Mouse (Mus musculus) testis, postnatal 10 days (tissue): Measurements from ENCODE around the gene Amn.

Experiments used
- DNase-seq: peaks from one replicate; pipeline ENCODE4 v3.0.0; 2021; ENCODE audit warnings: low spot score

The Amn gene

DNA sequence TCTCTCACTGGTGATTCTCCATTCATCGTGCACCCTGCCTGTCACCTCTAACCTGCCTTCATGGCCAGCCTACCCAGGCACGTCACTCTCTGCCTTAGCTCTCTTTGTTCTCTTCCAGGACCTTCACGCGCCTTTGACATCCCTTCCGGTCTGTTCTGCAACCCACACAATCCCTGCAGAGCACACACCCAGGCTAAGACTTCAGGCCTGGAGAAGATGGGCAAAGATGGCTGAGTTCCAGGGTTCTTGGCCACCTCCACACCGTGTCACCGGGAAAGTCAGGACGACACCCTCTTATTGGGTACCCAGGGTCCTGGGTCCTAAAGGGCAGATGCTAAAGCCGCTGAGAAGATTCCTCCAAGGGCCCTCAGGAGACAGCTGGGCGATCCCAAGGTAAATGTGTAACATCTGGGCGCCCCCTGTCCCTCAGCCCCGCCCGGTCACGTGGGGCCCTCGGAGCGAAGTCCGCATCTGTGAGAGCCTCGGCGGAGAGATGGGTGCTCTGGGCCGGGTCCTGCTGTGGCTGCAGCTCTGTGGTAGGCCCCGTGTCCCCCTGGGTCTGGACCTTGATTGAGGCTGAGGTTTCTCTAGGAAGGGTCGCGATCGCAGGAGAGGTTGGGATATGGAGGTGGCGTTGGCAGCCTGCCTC is at the start of gene Amn:
Gene Amn, plus strand, starts transcription at position 467 of the 649 bp plus-strand sequence.
- no peak for DNase-seq

- no peak for DNase-seq
Observed at GRCm38 (mm10) chr12:111225197-111225780, 45.6 kb upstream of the Amn start.

DNA sequence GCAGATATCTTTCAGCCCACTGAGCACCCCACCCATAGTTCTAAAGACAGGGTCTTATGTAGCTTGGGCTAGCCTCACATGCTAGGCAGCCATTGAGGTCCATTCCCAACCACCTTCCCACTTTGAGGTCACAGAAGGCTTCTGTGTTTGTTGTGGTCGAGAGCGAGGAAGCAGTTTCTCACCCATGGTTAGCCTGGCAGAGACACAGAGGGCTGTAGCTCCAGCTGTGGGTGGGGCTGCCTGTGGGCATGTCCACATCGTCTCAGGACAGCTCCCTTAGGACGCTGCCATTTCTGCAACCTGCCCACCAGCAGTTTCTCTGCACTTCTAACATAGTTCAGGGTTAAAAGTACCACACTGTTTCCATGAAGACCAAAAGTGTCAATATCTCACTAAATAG is 43.5 kb upstream of the Amn start:
- DNase-seq, result no peak

- DNase-seq, result no peak
Observed at GRCm38 (mm10) chr12:111228488-111228887, 42.4 kb upstream of the Amn start.

- no peak for DNase-seq
Observed at GRCm38 (mm10) chr12:111230793-111231192, 40.1 kb upstream of the Amn start.

DNA sequence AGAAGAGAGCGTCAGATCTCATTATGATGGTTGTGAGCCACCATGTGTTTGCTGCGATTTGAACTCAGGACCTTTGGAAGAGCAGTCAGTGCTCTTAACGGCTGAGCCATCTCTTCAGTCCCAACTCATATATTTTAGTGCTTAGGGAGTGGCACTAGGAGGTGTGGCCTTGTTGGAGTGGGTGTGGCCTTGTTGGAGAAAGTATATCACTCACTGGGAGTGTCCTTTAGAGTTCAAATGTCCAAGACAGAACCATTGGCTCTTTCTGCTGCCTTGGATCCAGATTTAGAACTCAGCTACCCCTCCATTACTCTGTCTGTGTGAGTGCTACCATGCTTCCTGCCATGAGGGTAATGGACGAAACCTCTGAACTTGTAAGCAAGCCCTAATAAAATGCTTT is 37.1 kb upstream of the Amn start:
- no peak for DNase-seq

DNA sequence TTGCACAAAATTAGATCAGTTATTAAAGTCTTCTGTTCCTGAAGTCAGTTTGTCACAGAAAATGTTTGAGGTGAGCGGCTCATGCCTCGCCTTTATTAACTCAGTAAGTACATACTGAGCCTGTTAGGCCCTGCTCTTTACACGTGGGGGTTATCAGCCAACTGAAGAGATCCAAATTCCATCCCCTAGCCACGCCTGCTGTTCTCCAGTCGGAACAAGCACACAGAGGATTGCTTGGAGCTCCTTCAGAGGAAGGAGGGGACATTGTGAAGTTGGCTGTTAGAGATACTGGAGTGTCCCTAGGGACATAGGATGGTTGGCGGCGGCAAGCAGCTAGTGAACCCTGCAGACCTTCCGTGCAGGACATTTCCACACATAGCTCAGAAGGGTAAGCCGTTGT is 36.5 kb upstream of the Amn start:
- DNase-seq, result no peak

DNA sequence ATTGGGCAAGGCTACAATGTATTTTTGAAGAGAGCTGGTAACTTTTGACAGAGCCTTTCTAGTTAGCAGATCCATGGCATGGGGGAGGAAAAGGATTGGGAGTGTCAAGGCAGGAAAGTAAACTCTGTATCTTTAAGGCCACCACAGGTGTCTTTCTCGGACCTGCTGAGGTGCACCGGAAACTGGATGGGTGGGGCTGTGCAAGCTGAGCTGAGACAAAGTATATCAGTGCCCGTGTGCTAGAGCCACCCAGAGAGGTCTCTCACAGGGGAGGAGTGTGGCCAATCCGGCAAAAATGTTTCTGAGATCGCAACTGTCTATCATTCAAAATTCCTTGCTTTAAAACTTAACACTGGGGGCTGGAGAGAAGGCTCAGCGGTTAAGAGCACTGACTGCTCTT is 35.3 kb upstream of the Amn start:
- DNase-seq, result no peak

GRCm38 (mm10) chr12:111237611-111238188 is 33.2 kb upstream of the Amn start:
- DNase-seq, result no peak

DNA sequence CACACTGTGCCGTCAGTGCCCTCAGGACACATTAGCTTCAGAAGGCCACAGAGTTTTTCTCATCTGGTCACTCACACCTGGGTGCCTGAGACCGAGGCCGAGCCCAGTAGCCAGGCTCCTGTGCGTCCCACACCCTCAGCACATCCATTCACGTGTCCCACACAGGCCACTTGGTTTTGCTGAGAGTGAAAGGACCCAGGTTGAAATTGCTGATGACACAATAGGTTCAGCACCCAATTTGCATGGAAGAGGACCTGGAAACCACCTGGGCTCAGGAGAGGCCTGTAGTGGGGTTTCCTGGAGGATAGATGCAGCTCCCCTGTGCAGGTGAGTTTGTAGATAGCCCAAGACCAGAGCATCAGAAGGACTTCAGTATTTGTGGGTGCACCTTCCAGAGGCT is 32.5 kb upstream of the Amn start:
- no peak for DNase-seq

DNA sequence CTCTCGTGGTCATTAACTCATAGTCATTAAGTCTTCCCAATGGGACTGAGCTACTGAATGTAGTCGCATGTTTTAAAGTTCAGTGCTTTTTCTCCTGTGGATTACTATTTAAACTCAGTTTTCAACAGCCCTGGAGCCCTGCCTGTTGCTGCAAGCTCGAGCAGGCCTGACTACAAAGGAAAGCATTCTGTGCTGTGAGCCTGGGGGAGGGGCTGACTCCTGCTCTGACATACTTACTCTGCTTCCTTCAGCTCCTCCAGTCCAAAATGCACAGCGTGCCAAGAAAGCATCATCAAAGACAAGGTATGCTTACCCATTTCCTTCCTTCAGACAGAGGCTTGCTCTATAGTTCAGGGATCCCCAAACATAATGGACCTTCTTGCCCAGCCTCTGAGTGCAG is 32.1 kb upstream of the Amn start:
- DNase-seq, result no peak

DNA sequence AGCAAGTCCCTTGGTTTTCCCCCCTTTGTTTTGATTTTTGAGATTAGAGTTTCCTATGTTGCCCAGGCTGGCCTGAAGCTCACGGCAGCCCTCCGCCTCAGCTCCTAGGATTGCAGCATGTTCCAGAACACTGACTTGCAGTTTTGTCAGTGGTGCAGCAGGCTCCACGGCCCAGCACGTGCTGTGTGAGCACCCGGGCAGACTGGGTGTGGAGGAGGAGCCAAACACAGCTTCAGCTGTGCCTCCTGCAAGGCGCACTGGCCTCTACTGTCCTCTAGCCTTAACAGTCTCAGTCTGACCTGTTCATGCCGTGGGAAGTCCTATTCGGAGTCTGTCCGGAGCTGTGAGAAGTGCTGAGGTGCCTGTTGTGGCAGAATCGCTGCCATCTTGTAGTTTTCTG is 31.0 kb upstream of the Amn start:
- no peak for DNase-seq

GRCm38 (mm10) chr12:111241916-111242315 is 29.0 kb upstream of the Amn start:
- no peak for DNase-seq

DNA sequence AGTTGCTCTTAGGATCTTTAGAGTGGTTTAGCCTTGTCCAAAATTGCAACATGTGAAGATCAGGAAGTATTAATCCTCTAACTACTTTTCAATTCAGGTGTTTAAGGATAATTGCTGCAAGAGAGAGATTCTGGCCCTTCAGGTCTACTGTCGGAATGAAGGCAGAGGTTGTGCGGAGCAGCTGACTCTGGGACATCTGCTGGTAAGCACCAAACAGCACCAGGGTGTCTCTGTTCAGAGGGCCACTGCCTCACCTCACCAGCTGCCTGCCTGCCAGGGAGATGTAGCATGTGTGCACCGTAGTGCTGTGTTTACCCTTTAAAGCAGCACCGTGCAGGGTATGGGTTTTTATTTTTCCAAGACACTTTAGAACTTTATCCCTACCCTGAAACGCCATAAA is 28.5 kb upstream of the Amn start:
- no peak for DNase-seq

GRCm38 (mm10) chr12:111243733-111244132 is 27.2 kb upstream of the Amn start:
- no peak for DNase-seq

- no peak for DNase-seq
Observed at GRCm38 (mm10) chr12:111245070-111245469, 25.8 kb upstream of the Amn start.

- DNase-seq, result no peak
Observed at GRCm38 (mm10) chr12:111246808-111247464, 24.0 kb upstream of the Amn start.

DNA sequence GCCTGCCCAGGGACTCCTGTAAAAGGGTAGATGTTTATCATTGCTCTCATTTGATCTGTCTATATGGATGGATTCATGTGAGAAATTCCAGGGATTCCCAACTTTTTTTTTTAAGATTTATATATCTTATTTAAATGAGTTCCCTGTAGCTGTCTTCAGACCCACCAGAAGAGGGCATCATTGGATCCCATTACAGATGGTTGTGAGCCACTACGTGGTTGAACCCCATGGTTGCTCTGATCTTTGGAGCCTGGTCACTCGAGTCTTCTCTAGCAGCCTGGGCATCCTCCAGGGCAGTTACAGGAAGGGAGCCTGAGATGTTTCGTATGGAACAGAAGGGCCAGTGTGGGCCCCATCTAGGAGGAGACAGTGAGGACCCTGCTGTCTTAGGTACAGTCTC is 21.8 kb upstream of the Amn start:
- DNase-seq, result no peak

DNA sequence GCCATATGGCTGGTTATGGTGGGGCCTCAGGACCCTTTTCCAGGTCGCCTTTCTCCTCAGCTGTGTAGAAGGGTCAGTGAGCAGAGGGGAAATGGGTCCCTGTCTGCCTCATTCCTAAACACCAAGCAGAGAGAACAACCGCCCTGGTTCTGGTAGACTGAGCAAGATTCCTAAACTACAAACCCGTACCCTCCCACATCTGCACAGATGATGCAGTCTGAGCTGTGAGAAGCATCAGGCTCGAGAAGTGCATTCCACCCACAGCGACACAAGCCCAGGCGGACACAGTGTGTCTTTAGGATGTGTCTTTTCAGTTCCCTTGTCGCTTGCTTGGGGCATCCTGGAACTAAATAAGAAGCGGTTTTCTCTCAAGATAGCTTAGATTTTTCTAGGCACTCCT is 20.8 kb upstream of the Amn start:
- no peak for DNase-seq

GRCm38 (mm10) chr12:111251227-111251626 is 19.7 kb upstream of the Amn start:
- DNase-seq, result no peak

- DNase-seq, result no peak
Observed at GRCm38 (mm10) chr12:111263650-111264049, 7.2 kb upstream of the Amn start.

- DNase-seq, result no peak
Observed at GRCm38 (mm10) chr12:111265212-111265611, 5.7 kb upstream of the Amn start.

DNA sequence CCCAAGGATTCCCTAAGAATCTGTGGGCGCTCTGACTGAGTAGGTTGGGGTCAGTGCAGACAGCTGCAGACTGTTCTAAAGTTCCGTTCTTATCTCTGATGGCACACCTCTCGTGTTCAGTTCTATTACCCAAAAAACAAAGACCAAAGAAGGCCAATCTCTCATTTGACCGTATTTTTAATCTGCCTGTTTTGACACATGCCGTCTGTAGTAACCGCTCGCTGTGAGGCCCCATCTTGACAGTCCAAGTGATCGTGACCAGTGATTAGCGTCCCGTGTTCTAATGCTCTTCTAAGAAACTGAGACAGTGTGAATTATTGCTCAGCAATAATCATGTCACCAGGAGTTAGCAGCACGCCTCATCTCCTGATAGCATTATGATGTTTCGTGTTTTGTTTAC is 4.3 kb upstream of the Amn start:
- DNase-seq, result no peak
